Mouse (Mus musculus) ovary, adult 18-20 months (tissue): ENCODE results near the gene Rgs6.

Experiments used
- DNase-seq: peaks from one replicate; pipeline ENCODE4 v3.0.0; 2022; ENCODE audit warnings: low spot score, mixed read lengths

Gene Rgs6

GRCm38 (mm10) chr12:82972661-82973060 is 384.6 kb downstream of the Rgs6 start:
- DNase-seq: no peak

GRCm38 (mm10) chr12:82973771-82974170 is 385.7 kb downstream of the Rgs6 start:
- no peak for DNase-seq

GRCm38 (mm10) chr12:82978275-82978674 is 390.2 kb downstream of the Rgs6 start:
- DNase-seq: no peak

DNA sequence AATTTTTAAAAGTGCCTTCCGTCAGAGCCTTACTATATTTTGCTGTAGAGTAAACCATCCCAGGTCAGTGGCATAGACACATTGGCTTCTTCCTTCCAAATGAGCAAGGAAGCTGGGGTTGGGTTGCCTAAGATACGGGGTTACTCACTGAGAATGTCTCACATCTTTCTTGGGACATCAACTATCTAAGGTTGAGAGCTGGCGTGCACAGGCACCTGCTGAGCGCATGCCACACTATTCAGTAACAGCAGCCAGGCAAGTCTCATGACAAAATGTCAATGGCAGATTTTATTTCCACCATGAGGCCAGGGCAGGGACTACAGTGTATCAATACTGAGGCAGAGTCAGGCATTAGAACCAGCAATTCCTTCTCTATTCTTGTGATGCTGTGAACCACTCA is 394.6 kb downstream of the Rgs6 start:
- DNase-seq: no peak

DNA sequence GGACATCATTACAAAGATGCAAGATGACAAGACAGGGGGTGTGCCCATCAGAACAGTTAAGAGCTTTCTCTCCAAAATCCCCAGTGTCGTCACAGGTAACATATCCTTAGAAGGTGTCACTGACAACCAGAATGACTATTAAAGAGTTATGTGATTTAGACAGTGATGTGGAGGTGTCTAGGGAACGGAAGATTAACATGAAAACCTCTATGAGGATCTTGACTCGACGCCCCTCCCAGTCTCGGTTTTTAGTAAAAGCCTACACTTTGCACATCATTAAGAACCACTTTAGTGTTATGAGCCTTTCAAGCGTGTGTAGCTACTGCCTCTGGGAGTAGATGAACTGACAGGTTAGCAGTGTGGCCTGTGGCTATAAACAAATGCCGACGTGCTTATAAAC is 397.2 kb downstream of the Rgs6 start:
- DNase-seq: no peak

GRCm38 (mm10) chr12:82987661-82988060 is 399.6 kb downstream of the Rgs6 start:
- DNase-seq: no peak

DNA sequence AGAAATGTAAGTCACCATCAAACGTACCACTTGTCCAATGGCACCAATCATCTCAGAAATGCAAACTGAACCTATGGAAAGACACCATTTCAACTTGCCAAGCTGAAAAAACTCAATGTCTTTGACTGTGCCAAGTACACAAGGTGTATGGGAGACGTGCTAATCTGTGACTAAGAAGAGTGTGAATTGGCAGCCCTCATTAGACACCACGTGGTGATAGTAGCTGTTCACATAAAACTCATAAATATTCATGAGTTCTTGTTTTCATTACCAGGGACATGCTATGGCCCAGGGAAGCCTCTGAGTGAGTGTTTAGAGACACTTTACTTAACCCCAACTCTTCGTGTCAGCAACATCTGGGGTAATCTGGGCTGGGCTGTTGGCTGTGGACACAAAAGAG is 405.8 kb downstream of the Rgs6 start:
- no peak for DNase-seq

- DNase-seq: no peak
Measured at GRCm38 (mm10) chr12:82996775-82997174, 408.7 kb downstream of the Rgs6 start.

DNA sequence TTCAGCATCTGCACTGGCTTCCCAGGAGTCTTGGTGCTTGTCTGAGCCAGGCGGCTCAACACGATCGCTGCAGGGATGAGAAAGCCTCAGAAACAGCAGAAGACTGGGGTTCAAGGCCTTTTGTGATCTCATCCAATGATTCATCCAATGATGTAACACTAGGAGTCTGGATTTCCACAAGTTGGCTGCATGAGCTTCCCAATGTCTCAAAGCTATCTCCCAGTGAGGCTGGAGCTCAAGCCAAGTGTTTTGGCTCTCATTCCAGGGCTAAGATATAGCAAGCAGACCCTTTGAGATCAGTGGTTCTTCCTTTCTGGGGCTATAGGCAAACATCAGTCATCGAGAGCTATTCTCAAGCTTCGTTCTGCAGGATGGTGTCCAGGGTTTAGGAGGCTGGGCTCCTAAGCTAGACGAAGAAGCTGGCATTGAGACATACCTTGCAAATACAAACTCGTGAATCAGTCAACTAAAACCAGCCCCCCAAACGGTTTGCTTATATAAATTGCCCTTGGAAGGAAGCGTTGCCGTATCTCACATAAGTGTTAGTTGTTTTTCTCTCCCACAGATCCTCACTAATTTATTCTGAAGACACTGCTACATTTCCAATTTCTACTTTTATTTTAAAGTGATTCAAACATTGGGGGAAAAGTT is 410.7 kb downstream of the Rgs6 start:
- peak; percentile 9 for DNase-seq

GRCm38 (mm10) chr12:82999333-83000032 is 411.4 kb downstream of the Rgs6 start:
- DNase-seq: no peak

GRCm38 (mm10) chr12:83000033-83000570 is 412.0 kb downstream of the Rgs6 start:
- DNase-seq: no peak

GRCm38 (mm10) chr12:83000957-83001356 is 412.9 kb downstream of the Rgs6 start:
- no peak for DNase-seq

GRCm38 (mm10) chr12:83004014-83004682 is 416.1 kb downstream of the Rgs6 start:
- no peak for DNase-seq

DNA sequence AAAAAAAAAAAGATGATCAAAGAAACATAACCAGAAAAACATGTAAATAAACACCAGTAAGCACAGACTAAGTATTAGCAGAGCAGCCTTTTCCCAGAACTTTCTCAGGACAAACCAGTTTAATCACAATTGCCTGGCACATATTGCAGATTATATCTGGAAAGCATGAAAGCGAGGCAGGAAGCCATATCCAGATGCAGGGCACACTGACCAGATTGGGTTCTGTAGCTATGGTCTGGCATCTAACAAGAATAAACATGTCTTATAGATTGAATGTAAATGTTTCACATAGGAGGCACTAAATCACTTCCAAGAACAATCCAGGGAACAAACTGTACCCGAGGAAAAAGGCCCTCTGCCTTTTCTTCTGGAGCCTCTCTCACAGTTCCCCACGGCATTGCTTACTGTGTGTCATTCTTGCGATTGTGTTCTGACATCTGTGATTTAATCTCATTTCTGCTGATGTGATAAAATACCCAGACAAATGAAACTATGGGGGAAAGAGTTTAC is 423.0 kb downstream of the Rgs6 start:
- DNase-seq: no peak

- DNase-seq: no peak
Measured at GRCm38 (mm10) chr12:83013918-83014691, 426.0 kb downstream of the Rgs6 start.

- no peak for DNase-seq
Measured at GRCm38 (mm10) chr12:83014848-83015247, 426.8 kb downstream of the Rgs6 start.

DNA sequence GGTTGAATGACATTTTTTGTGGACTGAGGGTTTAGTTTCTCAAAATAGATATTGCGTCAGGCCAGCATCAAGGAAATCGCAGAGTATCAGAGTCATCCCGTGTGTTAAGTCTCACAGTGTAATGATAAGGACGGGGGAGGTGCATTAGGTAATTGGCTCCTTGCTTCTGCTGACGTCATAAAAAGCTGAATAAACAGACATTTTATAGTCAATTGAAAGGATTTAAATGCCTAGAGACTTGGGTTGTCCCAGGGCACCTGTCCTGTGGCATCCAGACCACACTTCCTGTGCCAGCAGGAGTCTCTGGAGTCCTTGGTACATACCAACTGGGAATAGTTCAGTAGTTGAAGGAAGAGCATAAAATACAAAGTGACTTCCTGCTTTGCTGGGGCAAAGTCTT is 427.3 kb downstream of the Rgs6 start:
- DNase-seq: no peak

- no peak for DNase-seq
Measured at GRCm38 (mm10) chr12:83016486-83016885, 428.4 kb downstream of the Rgs6 start.

- peak; percentile 21 for DNase-seq
Measured at GRCm38 (mm10) chr12:83018005-83018404, 429.9 kb downstream of the Rgs6 start.

DNA sequence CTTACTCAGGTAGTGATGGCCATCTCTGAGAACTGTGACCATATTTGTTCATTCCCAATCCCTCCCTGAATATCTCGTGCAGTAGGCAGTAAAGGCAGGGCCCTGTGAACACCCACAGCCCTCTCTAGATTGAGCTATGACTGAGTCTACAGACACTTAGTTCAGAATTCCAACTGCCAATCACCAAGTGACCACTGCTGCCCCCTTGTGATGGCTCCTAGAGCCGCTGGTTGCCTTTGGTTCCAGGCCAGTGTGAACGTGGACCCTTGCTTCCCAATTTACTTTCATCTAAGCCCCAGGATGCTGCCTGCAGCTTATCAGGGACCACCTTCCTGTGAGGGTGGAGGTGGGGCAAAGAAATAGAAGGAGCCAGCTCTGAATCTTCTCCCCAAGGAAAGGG is 438.9 kb downstream of the Rgs6 start:
- DNase-seq: no peak

- DNase-seq: no peak
Measured at GRCm38 (mm10) chr12:83033171-83033835, 445.2 kb downstream of the Rgs6 start.
